Mouse (Mus musculus) stomach, postnatal 0 days (tissue): ENCODE data around the gene Polr2e. TPM values are rescaled to one million over a fixed set of nuclear protein-coding genes. Genes with fewer than 3 reads are reported as not detected.

Experiments used
- ATAC-seq: fragments of 200-750 bp; cut with Nextera tagmentation; 2 replicates; pipeline ENCODE4 v1.8.0; 2017; ENCODE audit not compliant: low FRiP score, low TSS enrichment
- DNase-seq: peaks from one replicate; pipeline ENCODE4 v3.0.0-alpha.2; 2016; ENCODE audit warnings: low spot score
- H3K27ac ChIP-seq: fragments of 300-500 bp; sonication (generic); replicated peaks from 2 replicates; pipeline ENCODE4 v1.5.1; 2014; ENCODE audit warnings: mild to moderate bottlenecking, control low read depth
- H3K27me3 ChIP-seq: fragments of 300-500 bp; sonication (generic); 2 replicates; pipeline ENCODE4 v1.6.1; 2014; ENCODE audit warnings: low read length; ENCODE audit not compliant: control insufficient read depth, insufficient read depth
- H3K36me3 ChIP-seq: fragments of 300-500 bp; sonication (generic); 2 replicates; pipeline ENCODE4 v1.6.1; 2014; ENCODE audit warnings: low read length, mixed read lengths; ENCODE audit not compliant: control insufficient read depth, insufficient read depth
- H3K4me1 ChIP-seq: fragments of 300-500 bp; sonication (generic); replicated peaks from 2 replicates; pipeline ENCODE4 v1.6.1; 2014; ENCODE audit warnings: antibody characterized with exemption; ENCODE audit not compliant: control insufficient read depth, insufficient read depth
- H3K4me2 ChIP-seq: fragments of 300-500 bp; sonication (generic); replicated peaks from 2 replicates; pipeline ENCODE4 v1.6.1; 2014; ENCODE audit warnings: low read depth, mild to moderate bottlenecking, control low read depth, moderate library complexity
- H3K4me3 ChIP-seq: fragments of 300-500 bp; sonication (generic); 2 replicates; pipeline ENCODE4 v1.5.1; 2014; ENCODE audit warnings: low read depth, low read length, control low read depth
- H3K9ac ChIP-seq: fragments of 300-500 bp; sonication (generic); 2 replicates; pipeline ENCODE4 v1.6.1; 2014; ENCODE audit warnings: mild to moderate bottlenecking, low read length, control low read depth, mixed read lengths
- H3K9me3 ChIP-seq: fragments of 300-500 bp; sonication (generic); 2 replicates; pipeline ENCODE4 v1.6.1; 2016; ENCODE audit warnings: low read length; ENCODE audit not compliant: control insufficient read depth
- CTCF ChIP-seq: IDR thresholded peaks from 2 replicates; pipeline ENCODE4 v1.5.1; 2016; ENCODE audit warnings: antibody characterized with exemption, low read depth, mild to moderate bottlenecking, moderate library complexity
- EP300 ChIP-seq: optimal IDR thresholded peaks from 2 replicates; pipeline ENCODE3; 2016; ENCODE audit warnings: antibody characterized with exemption
- WGBS: fragments of 180-500 bp; shearing (Covaris S2); extraction: QIAGEN DNeasy Blood & Tissue Kit; methylation state at CpG from one replicate; pipeline ENCODE4 v1.1.7; 2014; 5-methylcytosine and 5-hydroxymethylcytosine counted together
- polyA plus RNA-seq: library from polyadenylated mRNA; unstranded; fragments of >200 nt; fragmentation: Nextera tagmentation; extraction: Ambion mirVana; gene quantifications from 2 replicates; pipeline ENCODE4 v1.2.1, GENCODE M21; 2015

Gene Polr2e
- polyA plus RNA-seq, 1 experiment from 2014 or later, result 122 TPM

GRCm38 (mm10) chr10:80020191-80020590 is 19.4 kb downstream of the Polr2e start:
- ATAC-seq (no peak), DNase-seq (no peak)
- no peak overlapping the region for H3K9ac ChIP-seq
- H3K9me3 ChIP-seq, result no peaks in the 10 kb centered on the region
- H3K36me3 ChIP-seq, result no peaks in the 10 kb centered on the region
- no peak overlapping the region for H3K4me3 ChIP-seq
- no peak overlapping the region for H3K27ac ChIP-seq
- WGBS, result 44% methylated on average over 11 of the region's 11 CpGs
- no peak overlapping the region for H3K4me2 ChIP-seq
- TF ChIP-seq CTCF, result no peak
- TF ChIP-seq EP300, result no peak
- H3K27me3 ChIP-seq, result no peaks in the 10 kb centered on the region
- H3K4me1 ChIP-seq, result 0 out of 2 replicates have a peak, but pooled peaks cover 3% of the 10 kb centered on the region

- ATAC-seq, result peak; percentile 9; the same call in 1 of the 2 replicates
- Histone ChIP-seq H3K4me2 (peak overlapping the region; percentile 37), H3K36me3 (no peaks in the 10 kb centered on the region), H3K4me1 (0 out of 2 replicates have a peak, but pooled peaks cover 3% of the 10 kb centered on the region), H3K9ac (0 out of 2 replicates have a peak overlapping the region, but pooled peaks have one; percentile 38), H3K9me3 (no peaks in the 10 kb centered on the region), H3K4me3 (no peak overlapping the region), H3K27ac (no peak overlapping the region), H3K27me3 (no peaks in the 10 kb centered on the region)
- TF ChIP-seq EP300, result no peak
- TF ChIP-seq CTCF, result peak; percentile 39; the same call in 1 of the 2 replicates
- no peak for DNase-seq
- WGBS, result 30% methylated on average over 20 of the region's 20 CpGs
Observed at GRCm38 (mm10) chr10:80019471-80020131, 20.0 kb downstream of the Polr2e start.

- Histone ChIP-seq H3K36me3 (no peaks in the 10 kb centered on the region), H3K4me2 (peak overlapping the region; percentile 27), H3K4me3 (no peak overlapping the region), H3K9me3 (no peaks in the 10 kb centered on the region), H3K27ac (peak overlapping the region; percentile 24; the same call in 1 of the 2 replicates), H3K9ac (no peak overlapping the region), H3K27me3 (no peaks in the 10 kb centered on the region), H3K4me1 (0 out of 2 replicates have a peak, but pooled peaks cover 3% of the 10 kb centered on the region)
- DNase-seq (peak; percentile 57), ATAC-seq (peak; percentile 42; the same call in 1 of the 2 replicates)
- 6% methylated on average over 15 of the region's 15 CpGs for WGBS
- TF ChIP-seq EP300, result no peak
- 0 out of 2 replicates have a peak, but pooled peaks have one; percentile 4 for TF ChIP-seq CTCF
Observed at GRCm38 (mm10) chr10:80018739-80019297, 20.8 kb downstream of the Polr2e start.

GRCm38 (mm10) chr10:80017771-80018170 is 21.8 kb downstream of the Polr2e start:
- Histone ChIP-seq H3K4me1 (0 out of 2 replicates have a peak, but pooled peaks cover 3% of the 10 kb centered on the region), H3K27ac (no peak overlapping the region), H3K9ac (0 out of 2 replicates have a peak overlapping the region, but pooled peaks have one; percentile 13), H3K36me3 (no peaks in the 10 kb centered on the region), H3K9me3 (no peaks in the 10 kb centered on the region), H3K27me3 (no peaks in the 10 kb centered on the region), H3K4me3 (no peak overlapping the region), H3K4me2 (no peak overlapping the region)
- no peak for TF ChIP-seq EP300
- TF ChIP-seq CTCF, result no peak
- ATAC-seq (no peak), DNase-seq (no peak)
- 82% methylated on average over 14 of the region's 14 CpGs for WGBS

- no peak overlapping the region for H3K4me3 ChIP-seq
- H3K9ac ChIP-seq, result no peak overlapping the region
- 67% methylated on average over 3 of the region's 3 CpGs for WGBS
- ATAC-seq (no peak), DNase-seq (no peak)
- no peak for TF ChIP-seq EP300
- TF ChIP-seq CTCF, result no peak
- no peak overlapping the region for H3K4me2 ChIP-seq
- no peaks in the 10 kb centered on the region for H3K27me3 ChIP-seq
- H3K9me3 ChIP-seq, result no peaks in the 10 kb centered on the region
- H3K4me1 ChIP-seq, result 0 out of 2 replicates have a peak, but pooled peaks cover 3% of the 10 kb centered on the region
- no peaks in the 10 kb centered on the region for H3K36me3 ChIP-seq
- no peak overlapping the region for H3K27ac ChIP-seq
Observed at GRCm38 (mm10) chr10:80017361-80017760, 22.2 kb downstream of the Polr2e start.
